Mouse (Mus musculus): ENCODE data around the gene Lpo. TPM values are rescaled to one million over a fixed set of nuclear protein-coding genes. Genes with fewer than 3 reads are reported as not detected.

Gene Lpo
- total RNA-seq, 1 experiment, result not detected

- Histone ChIP-seq H3K4me3 (ENCODE audit: insufficient read depth in 1 of 2, low read depth in 1 of 2, low read length in 2 of 2, poor library complexity in 1 of 2, severe bottlenecking in 1 of 2) (no peak overlapping the region), H3K9me3 (ENCODE audit: control insufficient read depth, insufficient read depth, low read depth, low read length) (no peaks in the 10 kb centered on the region), H3K27ac (ENCODE audit: insufficient read depth, low read depth, low read length, poor library complexity, severe bottlenecking) (no peak overlapping the region), H3K36me3 (ENCODE audit: control insufficient read depth, insufficient read depth, low read length, poor library complexity, severe bottlenecking) (no peaks in the 10 kb centered on the region), H3K9ac (ENCODE audit: insufficient read depth, low read depth, low read length, poor library complexity, severe bottlenecking) (no peak overlapping the region), H3K4me1 (ENCODE audit: control insufficient read depth in 2 of 2, insufficient read depth in 2 of 2, low read length in 2 of 2, poor library complexity in 1 of 2) (no peaks in the 10 kb centered on the region)
- no peak for TF ChIP-seq CHD2 (IDR thresholded peaks at IDR 0.05; ENCODE audit: low read depth, low read length)
- no peak for TF ChIP-seq HCFC1 (IDR thresholded peaks at IDR 0.05; ENCODE audit: borderline replicate concordance, insufficient read depth, low read length)
- TF ChIP-seq ZNF384 (IDR thresholded peaks at IDR 0.05; ENCODE audit: low read depth, low read length), result no peak
- no peak for TF ChIP-seq ZC3H11A (IDR thresholded peaks at IDR 0.05; ENCODE audit: borderline replicate concordance, low read depth, low read length)
- in situ Hi-C loops (cut with MboI; ENCODE audit: low sequenced_read_pairs in 2 of 2, unreplicated experiment in 2 of 2), result no loop called here
- no peak for DNase-seq (ENCODE audit: low read depth, low spot score)
Observed at GRCm38 (mm10) chr11:87790088-87790487, 38.0 kb downstream of the Lpo start.

- no peak overlapping the region for H3K27ac ChIP-seq (ENCODE audit: insufficient read depth, low read depth, low read length, poor library complexity, severe bottlenecking)
- in situ Hi-C loops (cut with MboI; ENCODE audit: low sequenced_read_pairs in 2 of 2, unreplicated experiment in 2 of 2), result no loop called here
- peaks cover 0 to 5% of the 10 kb centered on the region in 2 experiments; a peak in 2 of 4 replicates for H3K4me1 ChIP-seq (ENCODE audit: control insufficient read depth in 2 of 2, insufficient read depth in 2 of 2, low read length in 2 of 2, poor library complexity in 1 of 2)
- no peak for TF ChIP-seq HCFC1 (IDR thresholded peaks at IDR 0.05; ENCODE audit: borderline replicate concordance, insufficient read depth, low read length)
- no peaks in the 10 kb centered on the region for H3K36me3 ChIP-seq (ENCODE audit: control insufficient read depth, insufficient read depth, low read length, poor library complexity, severe bottlenecking)
- H3K4me3 ChIP-seq (ENCODE audit: insufficient read depth in 1 of 2, low read depth in 1 of 2, low read length in 2 of 2, poor library complexity in 1 of 2, severe bottlenecking in 1 of 2), result no peak overlapping the region
- no peak for DNase-seq (ENCODE audit: low read depth, low spot score)
- H3K9ac ChIP-seq (ENCODE audit: insufficient read depth, low read depth, low read length, poor library complexity, severe bottlenecking), result no peak overlapping the region
- no peaks in the 10 kb centered on the region for H3K9me3 ChIP-seq (ENCODE audit: control insufficient read depth, insufficient read depth, low read depth, low read length)
Observed at GRCm38 (mm10) chr11:87780130-87780529, 48.0 kb downstream of the Lpo start.

GRCm38 (mm10) chr11:87779392-87779791, 48.7 kb downstream of the Lpo start:
- Histone ChIP-seq H3K9ac (ENCODE audit: insufficient read depth, low read depth, low read length, poor library complexity, severe bottlenecking) (no peak overlapping the region), H3K4me3 (ENCODE audit: insufficient read depth in 1 of 2, low read depth in 1 of 2, low read length in 2 of 2, poor library complexity in 1 of 2, severe bottlenecking in 1 of 2) (peak overlapping the region in 1 of 2 experiments; percentile 76; a peak in 1 of 4 replicates), H3K4me1 (ENCODE audit: control insufficient read depth in 2 of 2, insufficient read depth in 2 of 2, low read length in 2 of 2, poor library complexity in 1 of 2) (peaks cover 0 to 5% of the 10 kb centered on the region in 2 experiments; a peak in 2 of 4 replicates), H3K36me3 (ENCODE audit: control insufficient read depth, insufficient read depth, low read length, poor library complexity, severe bottlenecking) (no peaks in the 10 kb centered on the region), H3K27ac (ENCODE audit: insufficient read depth, low read depth, low read length, poor library complexity, severe bottlenecking) (no peak overlapping the region), H3K9me3 (ENCODE audit: control insufficient read depth, insufficient read depth, low read depth, low read length) (no peaks in the 10 kb centered on the region)
- TF ChIP-seq CHD2 (IDR thresholded peaks at IDR 0.05; ENCODE audit: low read depth, low read length) (no peak), HCFC1 (IDR thresholded peaks at IDR 0.05; ENCODE audit: borderline replicate concordance, insufficient read depth, low read length) (no peak), MAFK (IDR thresholded peaks at IDR 0.05; ENCODE audit: insufficient read depth, low read depth, low read length) (no peak), ZNF384 (IDR thresholded peaks at IDR 0.05; ENCODE audit: low read depth, low read length) (no peak), ZC3H11A (IDR thresholded peaks at IDR 0.05; ENCODE audit: borderline replicate concordance, low read depth, low read length) (no peak)
- in situ Hi-C loops (cut with MboI; ENCODE audit: low sequenced_read_pairs in 2 of 2, unreplicated experiment in 2 of 2), result no loop called here
- DNase-seq (ENCODE audit: low read depth, low spot score), result no peak

DNA sequence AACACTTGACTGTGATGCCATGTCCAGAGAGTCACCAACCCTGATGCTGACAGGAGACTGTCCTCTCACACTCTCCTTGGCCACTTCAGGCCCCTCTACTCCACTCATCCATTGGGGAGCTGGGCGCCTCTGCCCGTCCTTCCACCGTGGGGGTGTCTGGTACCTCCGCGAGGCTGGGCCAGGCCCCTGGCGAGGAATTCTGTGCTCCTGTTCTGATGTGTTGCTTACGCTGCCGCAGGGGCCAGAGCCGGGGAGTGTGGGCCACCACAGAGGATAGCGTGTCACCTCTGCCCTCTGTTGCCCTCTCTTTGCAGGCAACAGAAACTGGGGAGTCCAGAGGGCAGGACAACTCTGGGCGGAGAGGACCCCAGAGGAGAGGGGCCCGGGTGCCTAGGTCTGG, 49.2 kb downstream of the Lpo start:
- H3K9ac ChIP-seq (ENCODE audit: insufficient read depth, low read depth, low read length, poor library complexity, severe bottlenecking), result peak overlapping the region; percentile 37; the same call in 1 of the 2 replicates
- DNase-seq (ENCODE audit: low read depth, low spot score), result no peak
- H3K27ac ChIP-seq (ENCODE audit: insufficient read depth, low read depth, low read length, poor library complexity, severe bottlenecking), result no peak overlapping the region
- in situ Hi-C loops (cut with MboI; ENCODE audit: low sequenced_read_pairs in 2 of 2, unreplicated experiment in 2 of 2), result no loop called here
- no peaks in the 10 kb centered on the region for H3K9me3 ChIP-seq (ENCODE audit: control insufficient read depth, insufficient read depth, low read depth, low read length)
- no peaks in the 10 kb centered on the region for H3K36me3 ChIP-seq (ENCODE audit: control insufficient read depth, insufficient read depth, low read length, poor library complexity, severe bottlenecking)
- TF ChIP-seq HCFC1 (IDR thresholded peaks at IDR 0.05; ENCODE audit: borderline replicate concordance, insufficient read depth, low read length) (no peak), ZC3H11A (IDR thresholded peaks at IDR 0.05; ENCODE audit: borderline replicate concordance, low read depth, low read length) (no peak), ZNF384 (IDR thresholded peaks at IDR 0.05; ENCODE audit: low read depth, low read length) (no peak), CHD2 (IDR thresholded peaks at IDR 0.05; ENCODE audit: low read depth, low read length) (no peak), MAFK (IDR thresholded peaks at IDR 0.05; ENCODE audit: insufficient read depth, low read depth, low read length) (no peak)
- peak overlapping the region; percentile 24 to 76; a peak in 3 of 4 replicates for H3K4me3 ChIP-seq (ENCODE audit: insufficient read depth in 1 of 2, low read depth in 1 of 2, low read length in 2 of 2, poor library complexity in 1 of 2, severe bottlenecking in 1 of 2)
- peaks cover 0 to 5% of the 10 kb centered on the region in 2 experiments; a peak in 2 of 4 replicates for H3K4me1 ChIP-seq (ENCODE audit: control insufficient read depth in 2 of 2, insufficient read depth in 2 of 2, low read length in 2 of 2, poor library complexity in 1 of 2)
